Mouse (Mus musculus): Measurements from ENCODE around the gene Pgam2. TPM values are rescaled to one million over a fixed set of nuclear protein-coding genes. Genes with fewer than 3 reads are reported as not detected.
A peak's percentile ranks its signal among the peaks of the same experiment; 100 is the strongest.
"Not testable (repeated sequence)": the region's sequence is repeated elsewhere in the genome, so short reads cannot be mapped to it uniquely, and the experiment has no call there.

Gene Pgam2
- polyA plus RNA-seq, 1 experiment, result 1.5 TPM

DNA sequence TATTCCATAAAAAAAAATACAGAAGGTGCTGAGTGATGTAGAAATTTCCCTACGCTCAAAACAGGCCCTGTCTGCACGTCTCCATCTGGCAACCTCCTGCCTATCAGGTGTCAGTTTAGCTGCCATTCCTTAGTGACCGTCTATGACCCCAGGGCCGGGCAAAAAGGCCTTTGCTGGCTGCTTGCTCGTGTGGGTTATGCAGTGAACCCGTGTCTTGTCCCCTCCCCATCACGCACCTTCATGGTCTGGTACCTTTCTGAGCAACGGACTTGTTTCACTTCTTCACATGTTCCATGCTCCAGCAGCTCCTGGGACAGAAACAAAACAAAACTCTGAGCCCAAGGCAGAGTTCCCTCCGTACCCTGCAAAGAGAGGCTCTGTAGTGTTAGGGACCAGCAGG lies 31.0 kb upstream of the Pgam2 start:
- peak overlapping the region; percentile 44; the same call in 1 of the 2 replicates for H3K27ac ChIP-seq (ENCODE audit: insufficient read depth, low read length)
- 46% methylated on average over 9 of the region's 9 CpGs for WGBS
- peaks cover 13% of the 10 kb centered on the region for H3K4me1 ChIP-seq (ENCODE audit: control insufficient read depth, insufficient read depth, insufficient read length)
- TF ChIP-seq POLR2A (IDR thresholded peaks at IDR 0.05; ENCODE audit: low read depth, low read length) (no peak), CTCF (IDR thresholded peaks at IDR 0.05; ENCODE audit: extremely low read depth, insufficient read depth, insufficient read length, insufficient replicate concordance) (no peak)
- DNase-seq (ENCODE audit: low read depth in 1 of 2, low spot score in 2 of 2), result peak in 1 of 2 experiments; percentile 22
- H3K36me3 ChIP-seq (ENCODE audit: control insufficient read depth, insufficient read depth, low read length), result peaks cover 21% of the 10 kb centered on the region
- H3K27me3 ChIP-seq (ENCODE audit: control insufficient read depth, insufficient read depth, low read length), result no peaks in the 10 kb centered on the region
- H3K4me3 ChIP-seq (ENCODE audit: extremely low read depth, insufficient read depth, insufficient read length), result no peak overlapping the region

DNA sequence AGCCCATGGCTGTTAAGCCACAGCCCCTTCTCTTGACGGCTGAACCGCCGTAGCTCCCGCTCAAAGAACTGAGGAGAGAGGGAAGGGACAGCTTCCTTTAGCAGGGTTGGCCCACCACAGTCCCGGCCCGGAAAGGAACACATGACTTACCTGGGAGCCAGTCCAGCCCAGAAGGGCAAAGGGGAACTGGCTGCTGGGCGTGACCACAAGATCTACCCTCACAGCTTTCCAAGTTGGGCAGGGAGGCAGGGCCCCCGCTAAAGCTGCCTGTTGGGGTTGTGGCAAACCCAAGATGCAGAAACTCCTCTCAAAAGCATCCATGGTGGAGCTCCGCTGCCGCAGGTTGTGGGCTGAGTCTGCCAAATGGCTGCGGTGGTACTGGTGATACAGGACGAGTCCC lies 25.8 kb upstream of the Pgam2 start:
- no peak for DNase-seq (ENCODE audit: low read depth in 1 of 2, low spot score in 2 of 2)
- H3K27me3 ChIP-seq (ENCODE audit: control insufficient read depth, insufficient read depth, low read length), result no peaks in the 10 kb centered on the region
- no peak overlapping the region for H3K4me3 ChIP-seq (ENCODE audit: extremely low read depth, insufficient read depth, insufficient read length)
- H3K27ac ChIP-seq (ENCODE audit: insufficient read depth, low read length), result peak overlapping the region; percentile 17
- 47% methylated on average over 12 of the region's 12 CpGs for WGBS
- H3K36me3 ChIP-seq (ENCODE audit: control insufficient read depth, insufficient read depth, low read length), result peaks cover 33% of the 10 kb centered on the region
- peaks cover 10% of the 10 kb centered on the region for H3K4me1 ChIP-seq (ENCODE audit: control insufficient read depth, insufficient read depth, insufficient read length)
- TF ChIP-seq CTCF (IDR thresholded peaks at IDR 0.05; ENCODE audit: extremely low read depth, insufficient read depth, insufficient read length, insufficient replicate concordance), result no peak
- TF ChIP-seq POLR2A (IDR thresholded peaks at IDR 0.05; ENCODE audit: low read depth, low read length), result no peak

DNA sequence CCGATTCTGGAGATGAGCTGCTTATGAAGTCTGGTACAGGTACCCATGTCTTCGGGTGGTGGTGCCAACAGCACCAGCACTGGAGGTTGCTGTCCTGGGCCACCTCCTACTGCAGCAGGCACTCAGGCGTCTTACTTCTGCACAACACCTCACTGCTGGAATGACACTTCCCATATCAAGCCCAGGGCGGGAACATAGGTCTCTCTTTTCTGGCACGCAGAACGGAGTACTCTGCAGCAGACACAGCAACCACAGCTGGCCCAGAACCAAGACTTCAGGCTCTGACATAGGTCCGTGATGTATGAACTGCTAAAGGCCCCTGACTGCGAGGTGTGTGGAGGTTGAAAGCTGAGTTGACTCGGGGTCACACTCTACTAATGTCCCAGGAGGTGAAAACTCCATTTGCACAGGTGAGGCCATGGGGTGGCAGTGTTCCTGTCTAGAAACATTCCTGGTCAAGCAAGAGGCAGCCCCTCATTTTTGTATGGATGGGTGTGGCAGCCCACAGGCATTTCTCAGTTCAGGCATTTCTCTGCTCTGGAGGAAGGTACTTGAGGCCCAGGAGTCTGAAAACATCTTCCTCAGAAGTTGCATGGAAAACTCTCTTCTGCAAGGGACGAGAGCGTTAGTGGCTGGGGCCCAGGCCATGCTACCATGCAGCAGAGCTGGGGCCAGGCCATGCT lies 25.1 kb upstream of the Pgam2 start:
- TF ChIP-seq POLR2A (IDR thresholded peaks at IDR 0.05; ENCODE audit: low read depth, low read length) (no peak), CTCF (IDR thresholded peaks at IDR 0.05; ENCODE audit: extremely low read depth, insufficient read depth, insufficient read length, insufficient replicate concordance) (no peak)
- H3K36me3 ChIP-seq (ENCODE audit: control insufficient read depth, insufficient read depth, low read length), result peaks cover 31% of the 10 kb centered on the region
- WGBS, result 78% methylated on average over 11 of the region's 11 CpGs
- no peak overlapping the region for H3K27ac ChIP-seq (ENCODE audit: insufficient read depth, low read length)
- H3K4me1 ChIP-seq (ENCODE audit: control insufficient read depth, insufficient read depth, insufficient read length), result peaks cover 10% of the 10 kb centered on the region
- DNase-seq (ENCODE audit: low read depth in 1 of 2, low spot score in 2 of 2), result no peak
- H3K4me3 ChIP-seq (ENCODE audit: extremely low read depth, insufficient read depth, insufficient read length), result no peak overlapping the region
- no peaks in the 10 kb centered on the region for H3K27me3 ChIP-seq (ENCODE audit: control insufficient read depth, insufficient read depth, low read length)

DNA sequence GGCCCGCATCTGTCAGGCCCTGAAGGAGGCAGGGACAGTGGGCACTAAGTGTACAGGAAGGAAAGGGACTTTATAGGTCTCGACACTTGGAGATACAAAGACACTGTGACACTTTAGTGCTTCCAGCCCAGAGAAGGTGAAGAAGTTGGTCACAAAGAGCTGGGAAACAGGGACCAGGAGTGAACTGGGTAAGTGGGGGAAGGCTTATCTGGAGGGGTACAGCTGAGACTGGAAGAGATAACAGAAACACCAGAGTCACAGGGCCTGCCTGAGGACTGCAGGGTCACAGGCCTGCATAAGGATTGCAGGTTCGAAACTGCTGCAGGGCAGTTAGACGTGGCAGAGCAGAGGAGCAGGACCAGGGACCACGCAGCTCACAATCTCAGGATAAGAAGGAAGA lies 24.4 kb upstream of the Pgam2 start:
- WGBS, result 84% methylated on average over 5 of the region's 5 CpGs
- TF ChIP-seq POLR2A (IDR thresholded peaks at IDR 0.05; ENCODE audit: low read depth, low read length) (no peak), CTCF (IDR thresholded peaks at IDR 0.05; ENCODE audit: extremely low read depth, insufficient read depth, insufficient read length, insufficient replicate concordance) (no peak)

DNA sequence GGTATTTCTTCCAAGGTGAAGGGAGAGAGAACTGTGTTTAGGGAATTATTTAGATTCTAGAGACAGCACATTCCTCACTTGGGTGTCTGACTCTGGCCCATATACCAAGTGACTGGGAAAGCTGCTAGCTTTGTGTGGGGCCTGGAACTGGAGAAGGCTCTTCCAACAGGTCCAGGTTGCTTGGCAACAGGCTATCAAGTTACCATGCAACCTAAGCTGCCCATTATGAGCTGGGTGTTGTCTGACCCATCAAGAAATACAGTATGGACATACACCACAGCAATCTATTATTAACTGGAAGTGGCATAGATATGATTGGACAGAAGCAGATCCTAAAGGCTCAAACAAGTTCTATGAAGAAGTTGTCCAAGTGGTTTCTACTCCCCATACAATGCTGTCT lies 21.9 kb upstream of the Pgam2 start:
- no peak overlapping the region for H3K4me3 ChIP-seq (ENCODE audit: extremely low read depth, insufficient read depth, insufficient read length)
- no peak overlapping the region for H3K27ac ChIP-seq (ENCODE audit: insufficient read depth, low read length)
- no peak for TF ChIP-seq POLR2A (IDR thresholded peaks at IDR 0.05; ENCODE audit: low read depth, low read length)
- no peak for TF ChIP-seq CTCF (IDR thresholded peaks at IDR 0.05; ENCODE audit: extremely low read depth, insufficient read depth, insufficient read length, insufficient replicate concordance)
- DNase-seq (ENCODE audit: low read depth in 1 of 2, low spot score in 2 of 2), result no peak
- H3K27me3 ChIP-seq (ENCODE audit: control insufficient read depth, insufficient read depth, low read length), result no peaks in the 10 kb centered on the region
- peaks cover 8% of the 10 kb centered on the region; the same call in 1 of the 2 replicates for H3K4me1 ChIP-seq (ENCODE audit: control insufficient read depth, insufficient read depth, insufficient read length)
- H3K36me3 ChIP-seq (ENCODE audit: control insufficient read depth, insufficient read depth, low read length), result peaks cover 17% of the 10 kb centered on the region

More for the DNA sequence above, 24.4 kb upstream of the Pgam2 start:
- H3K27me3 ChIP-seq (ENCODE audit: control insufficient read depth, insufficient read depth, low read length), result no peaks in the 10 kb centered on the region
- no peak for DNase-seq (ENCODE audit: low read depth in 1 of 2, low spot score in 2 of 2)
- H3K4me3 ChIP-seq (ENCODE audit: extremely low read depth, insufficient read depth, insufficient read length), result no peak overlapping the region
- H3K27ac ChIP-seq (ENCODE audit: insufficient read depth, low read length), result no peak overlapping the region
- H3K36me3 ChIP-seq (ENCODE audit: control insufficient read depth, insufficient read depth, low read length), result peaks cover 27% of the 10 kb centered on the region
- peaks cover 10% of the 10 kb centered on the region for H3K4me1 ChIP-seq (ENCODE audit: control insufficient read depth, insufficient read depth, insufficient read length)

DNA sequence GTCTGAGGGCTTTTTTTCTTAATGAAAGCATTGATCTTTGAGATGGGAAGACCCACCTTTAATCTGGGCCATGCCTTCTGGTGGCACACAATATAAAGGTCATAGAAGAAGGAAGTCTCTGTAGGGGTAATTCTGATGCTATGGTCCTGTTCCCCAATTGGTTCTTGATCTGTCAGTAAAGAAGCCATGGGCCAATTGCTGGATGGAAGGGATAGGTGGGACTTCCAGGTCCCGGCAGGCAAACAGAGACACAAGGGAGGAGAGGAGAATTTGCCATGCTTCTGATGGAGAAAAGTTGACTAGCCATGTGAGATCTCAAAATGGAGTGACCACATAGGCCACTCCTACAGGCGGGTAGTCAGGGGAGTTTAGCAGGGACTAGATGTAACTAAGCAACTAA lies 15.7 kb upstream of the Pgam2 start:
- WGBS, result 88% methylated on average over 2 of the region's 2 CpGs
- H3K36me3 ChIP-seq (ENCODE audit: control insufficient read depth, insufficient read depth, low read length), result no peaks in the 10 kb centered on the region
- no peak overlapping the region for H3K4me3 ChIP-seq (ENCODE audit: extremely low read depth, insufficient read depth, insufficient read length)
- H3K27me3 ChIP-seq (ENCODE audit: control insufficient read depth, insufficient read depth, low read length), result no peaks in the 10 kb centered on the region
- no peak for DNase-seq (ENCODE audit: low read depth in 1 of 2, low spot score in 2 of 2)
- no peak overlapping the region for H3K27ac ChIP-seq (ENCODE audit: insufficient read depth, low read length)
- H3K4me1 ChIP-seq (ENCODE audit: control insufficient read depth, insufficient read depth, insufficient read length), result no peaks in the 10 kb centered on the region
- no peak for TF ChIP-seq POLR2A (IDR thresholded peaks at IDR 0.05; ENCODE audit: low read depth, low read length)
- TF ChIP-seq CTCF (IDR thresholded peaks at IDR 0.05; ENCODE audit: extremely low read depth, insufficient read depth, insufficient read length, insufficient replicate concordance), result no peak

DNA sequence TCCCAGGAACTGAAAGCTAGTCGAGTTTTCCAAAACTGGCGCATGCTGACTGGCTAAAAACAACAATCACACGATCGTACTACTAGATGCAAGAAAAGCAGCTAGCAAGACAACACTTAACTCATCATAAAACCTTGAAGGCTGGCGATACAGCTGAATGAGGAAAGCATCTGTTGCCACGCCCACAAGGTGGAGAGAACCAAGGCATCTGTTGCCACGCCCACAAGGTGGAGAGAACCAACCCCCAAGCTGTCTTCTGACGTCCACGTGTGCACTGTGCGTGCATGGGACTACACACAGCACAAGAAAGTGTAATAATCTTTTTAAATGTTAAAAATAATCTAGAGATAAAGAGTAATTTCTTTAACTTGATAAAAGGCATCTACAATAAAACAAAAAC lies 9.8 kb upstream of the Pgam2 start:
- DNase-seq (ENCODE audit: low read depth in 1 of 2, low spot score in 2 of 2), result no peak
- Histone ChIP-seq H3K36me3 (ENCODE audit: control insufficient read depth, insufficient read depth, low read length) (no peaks in the 10 kb centered on the region), H3K27ac (ENCODE audit: insufficient read depth, low read length) (no peak overlapping the region), H3K27me3 (ENCODE audit: control insufficient read depth, insufficient read depth, low read length) (no peaks in the 10 kb centered on the region), H3K4me1 (ENCODE audit: control insufficient read depth, insufficient read depth, insufficient read length) (no peaks in the 10 kb centered on the region), H3K4me3 (ENCODE audit: extremely low read depth, insufficient read depth, insufficient read length) (no peak overlapping the region)
- WGBS, result 82% methylated on average over 10 of the region's 10 CpGs
- no peak for TF ChIP-seq POLR2A (IDR thresholded peaks at IDR 0.05; ENCODE audit: low read depth, low read length)
- TF ChIP-seq CTCF (IDR thresholded peaks at IDR 0.05; ENCODE audit: extremely low read depth, insufficient read depth, insufficient read length, insufficient replicate concordance), result no peak

DNA sequence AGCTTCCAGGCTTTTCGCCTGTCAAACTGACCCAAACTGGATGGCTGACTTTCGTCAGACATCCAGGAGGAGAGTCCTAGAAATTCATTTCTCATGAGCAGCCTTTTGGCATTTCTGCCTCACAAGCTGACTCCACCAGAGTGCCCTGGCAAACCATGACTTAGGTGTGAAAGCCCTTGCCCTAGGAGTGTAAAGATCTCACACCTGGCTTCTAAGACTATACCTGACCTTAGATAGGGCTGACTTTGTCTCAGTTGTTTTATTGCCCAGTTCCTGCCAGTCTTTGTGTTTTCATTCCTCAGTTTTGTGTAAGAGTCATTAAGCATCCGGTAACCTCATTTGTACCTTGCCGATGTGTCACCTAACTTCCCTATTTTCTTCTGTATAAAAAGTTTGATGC lies 6.0 kb upstream of the Pgam2 start:
- not testable (repeated sequence) for H3K4me3 ChIP-seq (ENCODE audit: extremely low read depth, insufficient read depth, insufficient read length); H3K36me3 ChIP-seq (ENCODE audit: control insufficient read depth, insufficient read depth, low read length); H3K4me1 ChIP-seq (ENCODE audit: control insufficient read depth, insufficient read depth, insufficient read length); DNase-seq (ENCODE audit: low read depth in 1 of 2, low spot score in 2 of 2); H3K27me3 ChIP-seq (ENCODE audit: control insufficient read depth, insufficient read depth, low read length); H3K27ac ChIP-seq (ENCODE audit: insufficient read depth, low read length)
- 69% methylated on average over 4 of the region's 4 CpGs for WGBS
